Mouse (Mus musculus) lung, embryonic 16.5 days (tissue): ENCODE results near the gene Bcl2l13. TPM values are rescaled to one million over a fixed set of nuclear protein-coding genes. Genes with fewer than 3 reads are reported as not detected.

Experiments used
- ATAC-seq: fragments of 200-750 bp; cut with Nextera tagmentation; 2 replicates; pipeline ENCODE4 v1.8.0; 2017; ENCODE audit warnings: low read depth, mild to moderate bottlenecking, moderate library complexity
- H3K27ac ChIP-seq: fragments of 300-500 bp; sonication (generic); 2 replicates; pipeline ENCODE4 v1.5.1; 2014; ENCODE audit warnings: mild to moderate bottlenecking, control low read depth, low read length
- H3K27me3 ChIP-seq: fragments of 300-500 bp; sonication (generic); 2 replicates; pipeline ENCODE4 v1.6.1; 2014; ENCODE audit warnings: low read depth, low read length, mixed read lengths; ENCODE audit not compliant: control insufficient read depth, insufficient read depth
- H3K36me3 ChIP-seq: fragments of 300-500 bp; sonication (generic); 2 replicates; pipeline ENCODE4 v1.6.1; 2014; ENCODE audit warnings: low read length; ENCODE audit not compliant: control insufficient read depth, insufficient read depth
- H3K4me1 ChIP-seq: fragments of 300-500 bp; sonication (generic); replicated peaks from 2 replicates; pipeline ENCODE4 v1.6.1; 2014; ENCODE audit warnings: low read length, mixed read lengths; ENCODE audit not compliant: control insufficient read depth, insufficient read depth
- H3K4me2 ChIP-seq: fragments of 300-500 bp; sonication (generic); 2 replicates; pipeline ENCODE4 v1.6.1; 2014; ENCODE audit warnings: low read depth, low read length, control low read depth
- H3K4me3 ChIP-seq: fragments of 300-500 bp; sonication (generic); 2 replicates; pipeline ENCODE4 v1.5.1; 2014; ENCODE audit warnings: mild to moderate bottlenecking, low read length, control low read depth
- H3K9ac ChIP-seq: fragments of 300-500 bp; sonication (generic); 2 replicates; pipeline ENCODE4 v1.6.1; 2014; ENCODE audit warnings: low read length, control low read depth
- H3K9me3 ChIP-seq: fragments of 300-500 bp; sonication (generic); 2 replicates; pipeline ENCODE4 v1.6.1; 2016; ENCODE audit warnings: low read length; ENCODE audit not compliant: control insufficient read depth
- WGBS: fragments of 180-500 bp; shearing (Covaris S2); extraction: QIAGEN DNeasy Blood & Tissue Kit; methylation state at CpG from one replicate; pipeline ENCODE4 v1.1.7; 2014; 5-methylcytosine and 5-hydroxymethylcytosine counted together
- microRNA-seq: library from miRNA; unstranded; fragments of <30 nt; microRNA quantifications from one replicate; pipeline ENCODE4, GENCODE M21; 2016
- polyA plus RNA-seq: library from polyadenylated mRNA; unstranded; fragments of >200 nt; fragmentation: Nextera tagmentation; extraction: Ambion mirVana; gene quantifications from 2 replicates; pipeline ENCODE4 v1.2.1, GENCODE M21; 2015

Gene Bcl2l13
- polyA plus RNA-seq, 1 experiment from 2014 or later = 27.2 TPM

- ATAC-seq = no peak
- Histone ChIP-seq H3K27me3 (no peaks in the 10 kb centered on the region), H3K4me2 (no peak overlapping the region), H3K4me3 (no peak overlapping the region), H3K9me3 (no peaks in the 10 kb centered on the region), H3K36me3 (no peaks in the 10 kb centered on the region), H3K27ac (no peak overlapping the region), H3K4me1 (no peaks in the 10 kb centered on the region), H3K9ac (no peak overlapping the region)
- WGBS = 84% methylated on average over 7 of the region's 7 CpGs
These were observed 104.6 kb downstream of the Bcl2l13 start for GRCm38 (mm10) chr6:120940446-120941083.

- no peaks in the 10 kb centered on the region for H3K27me3 ChIP-seq
- 0 out of 2 replicates have a peak, but pooled peaks cover 2% of the 10 kb centered on the region for H3K36me3 ChIP-seq
- H3K9me3 ChIP-seq = no peaks in the 10 kb centered on the region
- no peak overlapping the region for H3K4me2 ChIP-seq
- H3K4me3 ChIP-seq = no peak overlapping the region
- no peak overlapping the region for H3K9ac ChIP-seq
- no peak overlapping the region for H3K27ac ChIP-seq
- no peak for ATAC-seq
- WGBS = 83% methylated on average over 7 of the region's 7 CpGs
- H3K4me1 ChIP-seq = no peaks in the 10 kb centered on the region
These were observed 105.1 kb downstream of the Bcl2l13 start for GRCm38 (mm10) chr6:120941084-120941481.

- Histone ChIP-seq H3K4me1 (no peaks in the 10 kb centered on the region), H3K27ac (no peak overlapping the region), H3K9me3 (no peaks in the 10 kb centered on the region), H3K36me3 (0 out of 2 replicates have a peak, but pooled peaks cover 2% of the 10 kb centered on the region), H3K9ac (no peak overlapping the region), H3K4me3 (no peak overlapping the region), H3K4me2 (no peak overlapping the region), H3K27me3 (no peaks in the 10 kb centered on the region)
- 94% methylated on average over 13 of the region's 13 CpGs for WGBS
- ATAC-seq = no peak
These were observed 105.6 kb downstream of the Bcl2l13 start for GRCm38 (mm10) chr6:120941575-120941974.

Small RNA genes within 50 kb of the gene (microRNA-seq; reads per million reads assigned to microRNA genes)
- not detected for gene Gm25193

Other genes with a start within 250 kb of the Bcl2l13 start
- 1.8 and 2.2 TPM in 2 replicates for gene Cecr2, start 169.8 kb upstream of the Bcl2l13 start, polyA plus RNA-seq
- 0.28 and 0.64 TPM in 2 replicates for gene Slc25a18, start 62.6 kb upstream of the Bcl2l13 start, polyA plus RNA-seq
- 110 and 112 TPM in 2 replicates for gene Atp6v1e1, start 13.4 kb upstream of the Bcl2l13 start, polyA plus RNA-seq
- gene Bid, start 80.6 kb downstream of the Bcl2l13 start, polyA plus RNA-seq = 15.2 and 17.5 TPM in 2 replicates